ENCODE assay signal across 8 mouse cellular contexts in genomic region chr1:55736054-55736740, GRCm38 (mm10).
DNase-seq lines count a peak whose midpoint lies in the region; ATAC-seq and TF ChIP-seq lines count a peak whose summit lies in the region.

No protein-coding gene starts in this region.

- peak; percentile 95 for TF ChIP-seq CTCF in kidney, postnatal 0 days (IDR thresholded peaks at IDR 0.05; ENCODE audit: low read depth)
- peak; percentile 72 for TF ChIP-seq CTCF in liver, embryonic 14.5 days (IDR thresholded peaks at IDR 0.05; ENCODE audit: low read depth)

- no peak overlapping the region for H3K4me2 ChIP-seq in embryonic facial prominence, embryonic 13.5 days
- H3K4me2 ChIP-seq in heart, embryonic 15.5 days = no peak overlapping the region
- no peak overlapping the region for H3K4me2 ChIP-seq in kidney, postnatal 0 days (ENCODE audit: low read length)
- H3K4me2 ChIP-seq in liver, embryonic 14.5 days (ENCODE audit: low read depth) = no peak overlapping the region
- no peak overlapping the region for H3K4me2 ChIP-seq in neural tube, embryonic 14.5 days (ENCODE audit: low read depth, low read length)

- no peak overlapping the region for H3K27ac ChIP-seq in embryonic facial prominence, embryonic 13.5 days
- no peak overlapping the region for H3K27ac ChIP-seq in heart, embryonic 15.5 days
- no peak overlapping the region for H3K27ac ChIP-seq in kidney, postnatal 0 days
- no peak overlapping the region for H3K27ac ChIP-seq in liver, embryonic 14.5 days
- no peak overlapping the region for H3K27ac ChIP-seq in neural tube, embryonic 14.5 days (ENCODE audit: low read depth, low read length)

- WGBS in embryonic facial prominence, embryonic 13.5 days = 87% methylated on average over 14 of the region's 14 CpGs
- WGBS in heart, embryonic 15.5 days = 85% methylated on average over 14 of the region's 14 CpGs
- WGBS in kidney, postnatal 0 days = 81% methylated on average over 14 of the region's 14 CpGs
- WGBS in liver, embryonic 14.5 days (ENCODE audit: insufficient replicate concordance) = 82% methylated on average over 14 of the region's 14 CpGs
- 84% methylated on average over 14 of the region's 14 CpGs for WGBS in neural tube, embryonic 14.5 days

- no peaks in the 10 kb centered on the region for H3K36me3 ChIP-seq in embryonic facial prominence, embryonic 13.5 days
- H3K36me3 ChIP-seq in heart, embryonic 15.5 days = no peaks in the 10 kb centered on the region
- no peaks in the 10 kb centered on the region for H3K36me3 ChIP-seq in kidney, postnatal 0 days (ENCODE audit: insufficient read depth, low read length)
- H3K36me3 ChIP-seq in liver, embryonic 14.5 days (replicated peaks; ENCODE audit: control insufficient read depth, insufficient read depth, low read depth) = no peaks in the 10 kb centered on the region
- H3K36me3 ChIP-seq in neural tube, embryonic 14.5 days (ENCODE audit: control insufficient read depth, insufficient read depth, low read length) = no peaks in the 10 kb centered on the region

- no peak for TF ChIP-seq EP300 in liver, embryonic 14.5 days (IDR thresholded peaks at IDR 0.05; ENCODE audit: low read depth)

- H3K9ac ChIP-seq in embryonic facial prominence, embryonic 13.5 days = no peak overlapping the region
- H3K9ac ChIP-seq in heart, embryonic 15.5 days = no peak overlapping the region
- H3K9ac ChIP-seq in kidney, postnatal 0 days (ENCODE audit: low read depth, low read length) = no peak overlapping the region
- no peak overlapping the region for H3K9ac ChIP-seq in liver, embryonic 14.5 days (replicated peaks)
- H3K9ac ChIP-seq in neural tube, embryonic 14.5 days (replicated peaks; ENCODE audit: low read depth, low read length) = no peak overlapping the region

- ATAC-seq in embryonic facial prominence, embryonic 13.5 days (ENCODE audit: insufficient number of reproducible peaks, insufficient read depth, low FRiP score, low TSS enrichment, low read depth) = 0 out of 2 replicates have a peak, but pooled peaks have one; percentile 43
- ATAC-seq in heart, embryonic 15.5 days (replicated peaks; ENCODE audit: insufficient number of reproducible peaks, insufficient read depth, low FRiP score, low read depth) = 0 out of 2 replicates have a peak, but pooled peaks have one; percentile 55
- peak; percentile 81 for ATAC-seq in kidney, postnatal 0 days (replicated peaks; ENCODE audit: low FRiP score, low read depth)
- no peak for ATAC-seq in liver, embryonic 14.5 days (ENCODE audit: insufficient read depth)
- ATAC-seq in neural tube, embryonic 14.5 days (ENCODE audit: low read depth) = peak; percentile 92

- peak; percentile 68 to 71 for DNase-seq in B cell, adult 2 months
- peak; percentile 84 to 93 for DNase-seq in adrenal gland, postnatal 36 days
- peak; percentile 87 for DNase-seq in kidney, postnatal 0 days (ENCODE audit: low spot score)
- DNase-seq in liver, embryonic 14.5 days (ENCODE audit: low read depth in 3 of 3, low spot score in 3 of 3) = peak in 1 of 3 experiments; percentile 16
- peak; percentile 16 to 27 for DNase-seq in thymus, adult 18-20 months

- H3K27me3 ChIP-seq in embryonic facial prominence, embryonic 13.5 days = no peaks in the 10 kb centered on the region; the same call in 1 of the 2 replicates
- peaks cover 3% of the 10 kb centered on the region for H3K27me3 ChIP-seq in heart, embryonic 15.5 days
- no peaks in the 10 kb centered on the region for H3K27me3 ChIP-seq in kidney, postnatal 0 days (ENCODE audit: insufficient read depth, low read length)
- no peaks in the 10 kb centered on the region for H3K27me3 ChIP-seq in liver, embryonic 14.5 days (ENCODE audit: control insufficient read depth, insufficient read depth, low read length)
- no peaks in the 10 kb centered on the region for H3K27me3 ChIP-seq in neural tube, embryonic 14.5 days (ENCODE audit: control insufficient read depth, insufficient read depth, low read length)

- H3K4me1 ChIP-seq in embryonic facial prominence, embryonic 13.5 days = no peaks in the 10 kb centered on the region
- no peaks in the 10 kb centered on the region for H3K4me1 ChIP-seq in heart, embryonic 15.5 days (replicated peaks)
- H3K4me1 ChIP-seq in kidney, postnatal 0 days (replicated peaks; ENCODE audit: insufficient read depth, low read length) = peaks cover 8% of the 10 kb centered on the region; the same call in 1 of the 2 replicates
- no peaks in the 10 kb centered on the region for H3K4me1 ChIP-seq in liver, embryonic 14.5 days (replicated peaks; ENCODE audit: control insufficient read depth in 2 of 2, insufficient read depth in 2 of 2, low read length in 1 of 2)
- no peaks in the 10 kb centered on the region for H3K4me1 ChIP-seq in neural tube, embryonic 14.5 days (ENCODE audit: control insufficient read depth, insufficient read depth, low read length)

- no peaks in the 10 kb centered on the region for H3K9me3 ChIP-seq in embryonic facial prominence, embryonic 13.5 days
- no peaks in the 10 kb centered on the region for H3K9me3 ChIP-seq in heart, embryonic 15.5 days (replicated peaks)
- no peaks in the 10 kb centered on the region for H3K9me3 ChIP-seq in kidney, postnatal 0 days (replicated peaks; ENCODE audit: low read length)
- H3K9me3 ChIP-seq in liver, embryonic 14.5 days (ENCODE audit: control insufficient read depth, low read length) = no peaks in the 10 kb centered on the region
- H3K9me3 ChIP-seq in neural tube, embryonic 14.5 days (ENCODE audit: control insufficient read depth, low read length) = no peaks in the 10 kb centered on the region

- H3K4me3 ChIP-seq in embryonic facial prominence, embryonic 13.5 days = no peak overlapping the region
- no peak overlapping the region for H3K4me3 ChIP-seq in heart, embryonic 15.5 days
- no peak overlapping the region for H3K4me3 ChIP-seq in kidney, postnatal 0 days (replicated peaks; ENCODE audit: low read depth, low read length)
- no peak overlapping the region for H3K4me3 ChIP-seq in liver, embryonic 14.5 days (ENCODE audit: insufficient read depth in 1 of 2, low read depth in 2 of 2, low read length in 2 of 2)
- no peak overlapping the region for H3K4me3 ChIP-seq in neural tube, embryonic 14.5 days (ENCODE audit: low read depth, low read length)
